Mouse (Mus musculus): Measurements from ENCODE around the gene Ankrd52.
A peak's percentile ranks its signal among the peaks of the same experiment; 100 is the strongest.

Gene Ankrd52

DNA sequence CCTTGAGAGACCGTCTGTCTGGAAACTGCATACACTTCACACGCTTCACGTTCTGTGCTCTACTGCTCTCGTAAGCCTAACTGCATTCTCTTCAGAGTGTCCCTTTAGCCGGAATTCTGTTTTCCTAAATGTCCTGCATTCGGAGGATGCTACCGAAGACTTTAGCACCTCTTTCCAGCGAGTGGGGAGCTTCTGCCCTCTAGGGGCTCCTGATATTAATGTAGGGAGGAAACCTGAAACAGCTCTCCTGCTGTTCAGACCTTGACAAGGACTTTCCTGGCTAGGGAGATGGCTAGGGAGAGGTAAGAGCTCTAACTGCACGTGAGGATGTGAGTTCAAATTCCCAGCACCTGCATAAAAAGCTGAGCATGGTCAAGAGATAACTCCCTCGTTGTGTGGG lies 63.5 kb downstream of the Ankrd52 start:
- DNase-seq (ENCODE audit: low spot score), result no peak

DNA sequence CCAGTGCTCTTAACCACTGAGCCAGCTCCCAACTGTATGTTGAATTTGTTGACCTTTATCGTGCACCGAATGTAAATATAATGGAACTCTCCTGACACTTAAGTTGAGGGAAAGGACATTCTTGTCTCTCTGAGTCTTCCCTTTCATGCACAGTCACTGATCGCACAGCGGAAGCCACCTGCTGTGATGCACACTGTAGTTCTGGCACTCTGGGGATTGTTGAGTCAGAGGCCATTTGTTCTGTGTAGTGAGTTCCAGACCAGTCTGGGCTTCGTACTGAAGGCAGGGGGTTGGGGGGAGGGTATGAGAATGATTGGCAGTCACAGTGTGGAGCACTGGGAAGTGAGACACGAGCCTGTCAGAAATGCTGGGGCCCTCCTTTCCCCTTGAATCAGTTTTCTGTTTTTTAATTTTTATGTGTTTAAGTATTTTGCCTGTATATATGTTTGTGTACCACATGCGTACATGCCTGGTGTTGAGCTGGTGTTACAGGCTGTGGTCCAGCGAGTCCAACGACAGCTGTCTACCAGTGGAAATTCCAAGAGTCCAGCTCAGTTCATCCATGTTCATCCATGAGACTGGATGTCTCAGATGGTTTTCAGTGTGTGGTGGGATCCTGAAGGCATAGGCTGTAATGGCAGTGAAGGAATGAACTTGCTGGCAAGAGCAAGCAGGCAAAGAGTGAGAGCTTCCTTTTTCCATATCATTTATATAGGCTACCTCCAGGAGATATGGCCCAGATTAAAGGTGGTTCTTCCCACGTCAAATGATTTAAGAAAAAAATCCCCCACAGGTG lies 64.6 kb downstream of the Ankrd52 start:
- DNase-seq (ENCODE audit: low spot score), result no peak

DNA sequence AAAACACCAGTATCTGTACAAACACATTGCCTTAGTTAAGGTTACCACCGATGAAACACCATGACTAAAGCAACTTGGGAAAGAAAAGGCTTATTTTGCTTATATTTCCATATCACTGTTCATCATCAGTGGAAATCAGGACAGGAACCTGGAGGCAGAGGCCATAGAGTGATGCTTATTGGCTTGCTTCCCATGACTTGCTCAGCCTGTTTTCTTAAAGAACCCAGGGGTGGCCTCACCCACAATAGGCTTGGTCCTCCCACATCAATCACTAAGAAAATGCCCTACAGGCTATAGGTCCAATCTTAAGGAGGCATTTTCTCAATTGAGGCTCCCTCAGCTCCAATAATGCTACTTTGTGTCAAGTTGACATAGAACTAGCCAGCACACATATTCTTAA lies 65.8 kb downstream of the Ankrd52 start:
- no peak for DNase-seq (ENCODE audit: low spot score)

DNA sequence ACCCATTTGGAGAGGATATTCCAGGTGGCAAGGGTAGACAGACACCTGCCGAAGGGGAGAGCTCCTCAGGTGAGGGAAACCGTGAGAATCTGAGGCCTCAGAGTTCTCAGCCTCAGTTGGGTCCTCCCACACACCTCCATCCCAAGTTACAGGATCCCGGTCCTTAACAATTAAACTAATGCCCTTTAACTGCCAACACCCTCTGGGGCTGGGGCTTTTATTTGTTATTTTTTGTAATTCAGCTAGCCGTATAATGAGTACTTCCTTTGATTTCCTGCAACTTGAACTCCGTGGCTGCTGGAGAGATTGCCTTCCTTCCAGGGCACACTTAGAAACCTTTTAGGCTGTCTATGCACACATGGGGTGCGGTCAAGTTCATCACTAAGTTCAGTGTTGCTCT lies 67.4 kb downstream of the Ankrd52 start:
- no peak for DNase-seq (ENCODE audit: low spot score)

DNA sequence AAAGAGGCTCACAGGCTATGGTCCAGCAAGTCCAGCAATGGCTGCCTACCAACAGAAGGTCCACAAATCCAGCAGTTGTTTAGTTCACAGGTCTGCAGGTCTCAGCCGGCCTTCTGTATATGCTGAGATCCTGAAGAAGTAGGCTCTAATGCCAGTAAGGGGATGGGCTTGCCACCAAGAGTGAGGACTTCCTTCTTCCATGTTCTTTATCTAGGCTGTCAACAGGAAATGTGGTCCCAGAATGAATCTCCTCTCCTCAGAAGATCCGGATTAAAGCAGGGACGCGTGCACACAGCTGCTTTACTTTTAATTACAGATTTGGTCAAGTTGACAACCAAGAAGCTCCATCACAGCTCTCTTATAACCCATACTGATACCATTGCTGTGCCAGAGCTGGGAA lies 68.5 kb downstream of the Ankrd52 start:
- no peak for DNase-seq (ENCODE audit: low spot score)

DNA sequence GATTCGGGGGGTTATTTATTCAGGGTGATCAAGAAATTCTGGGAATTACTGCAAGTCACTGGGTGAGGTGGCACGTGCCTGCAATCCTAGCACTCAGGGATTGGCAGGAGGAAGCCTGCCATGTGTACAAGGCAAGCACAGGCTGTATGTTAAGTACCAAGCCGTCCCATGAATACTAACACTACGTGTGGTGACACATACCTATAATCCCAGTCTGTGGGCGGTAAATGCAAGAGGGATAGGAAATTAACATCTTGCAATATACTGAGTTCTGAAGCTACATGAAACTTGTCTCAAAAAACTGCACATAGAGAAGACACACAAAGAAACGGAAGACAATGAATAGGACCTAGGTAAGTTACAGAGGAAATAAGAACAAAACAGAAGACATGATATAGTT lies 74.1 kb downstream of the Ankrd52 start:
- no peak for DNase-seq (ENCODE audit: low spot score)

DNA sequence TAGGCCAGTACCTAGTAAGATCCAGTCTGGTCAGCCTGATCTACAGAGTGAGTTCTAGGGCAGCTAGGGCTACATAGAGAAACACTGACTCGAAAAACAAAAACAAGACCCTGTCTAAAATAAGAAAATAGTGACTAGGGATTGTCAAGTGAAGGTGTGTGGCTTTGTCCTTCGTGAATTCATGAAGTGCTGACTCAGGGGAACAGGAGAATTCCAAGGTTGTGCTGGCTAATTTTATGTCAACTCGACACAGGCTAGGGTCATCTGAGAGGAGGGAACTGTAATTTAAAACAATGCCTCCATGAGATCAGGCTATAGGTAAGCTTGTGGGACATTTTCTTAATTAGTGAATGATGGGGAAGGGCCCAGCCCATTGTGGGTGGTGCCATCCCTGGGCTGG lies 77.6 kb downstream of the Ankrd52 start:
- no peak for DNase-seq (ENCODE audit: low spot score)

DNA sequence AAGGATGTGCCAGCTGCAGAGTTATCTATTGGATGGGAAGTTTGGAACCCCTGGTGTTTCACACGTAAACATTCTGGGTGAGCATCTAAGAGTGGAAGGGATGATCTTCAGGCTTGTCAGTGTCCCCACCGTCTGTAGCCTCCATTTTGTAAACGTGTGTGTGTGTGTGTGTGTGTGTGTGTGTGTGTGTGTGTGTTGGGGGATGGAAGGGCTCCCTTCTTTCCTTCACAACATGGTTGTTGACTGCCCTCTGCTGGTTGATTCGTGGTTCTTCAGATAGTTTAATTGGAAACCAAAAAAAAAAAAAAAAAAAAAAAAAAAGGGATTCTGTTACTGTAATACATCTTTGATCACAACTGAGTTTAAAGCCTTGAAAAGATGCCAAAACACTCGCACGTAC lies 78.4 kb downstream of the Ankrd52 start:
- peak; percentile 21 for DNase-seq (ENCODE audit: low spot score)

DNA sequence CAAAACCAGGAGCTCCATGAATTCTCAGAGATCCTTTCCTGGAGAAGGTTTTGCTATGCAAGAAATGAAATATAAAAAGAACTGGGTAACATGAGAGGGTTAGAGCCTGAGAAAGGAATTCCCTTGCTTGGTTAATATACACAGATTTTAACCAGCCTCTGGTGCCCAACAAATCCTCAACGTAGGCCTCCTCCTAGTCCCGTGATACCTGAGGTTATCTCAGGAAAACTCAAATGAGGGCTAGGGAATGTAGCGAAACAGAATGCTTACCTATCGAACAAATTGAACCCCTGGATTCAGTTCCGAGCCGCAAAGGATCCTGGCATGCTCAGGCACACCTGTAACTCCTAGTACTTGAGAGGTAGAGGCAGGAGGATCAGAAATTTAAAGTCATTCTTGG lies 80.8 kb downstream of the Ankrd52 start:
- DNase-seq (ENCODE audit: low spot score), result no peak

Data from ovary, adult 18-20 months (tissue).